Mouse (Mus musculus) C2C12 (cell line): ENCODE measurements at regions not wholly inside any gene's neighbourhood (a gene's known extent, or its start where the extent isn't known, plus 50 kb on each side); places are given as distances from the start of the nearest gene placed in this dataset.

Source experiments
- H3K27me3 ChIP-seq: one replicate; pipeline ENCODE4 v1.6.1; 2011; ENCODE audit not compliant: control insufficient read depth, insufficient read depth, insufficient read length
- H3K36me3 ChIP-seq: one replicate; pipeline ENCODE4 v1.6.1; 2011; ENCODE audit not compliant: control insufficient read depth, insufficient read depth
- H3K4me3 ChIP-seq: one replicate; pipeline ENCODE4 v1.5.1; 2011; ENCODE audit warnings: mild to moderate bottlenecking, control low read depth; ENCODE audit not compliant: poor library complexity, insufficient read depth, severe bottlenecking
- H3K79me2 ChIP-seq: one replicate; pipeline ENCODE4 v1.6.1; 2011; ENCODE audit not compliant: control insufficient read depth, insufficient read depth
- H3K79me3 ChIP-seq: one replicate; pipeline ENCODE4 v1.6.1; 2011; ENCODE audit warnings: low read depth, control low read depth
- H3ac ChIP-seq: one replicate; pipeline ENCODE3; 2011; ENCODE audit warnings: low read depth; ENCODE audit not compliant: control insufficient read depth, insufficient read length
- CEBPB ChIP-seq: IDR thresholded peaks from one replicate; pipeline ENCODE4 v1.6.1; 2011; ENCODE audit warnings: low read depth, mild to moderate bottlenecking, control low read depth, moderate library complexity
- CTCF ChIP-seq: IDR thresholded peaks from one replicate; pipeline ENCODE4 v1.5.1; 2011; ENCODE audit not compliant: control insufficient read depth, insufficient read depth, insufficient read length
- FOSL1 ChIP-seq: IDR thresholded peaks from one replicate; pipeline ENCODE4 v1.8.0; 2011; ENCODE audit warnings: mild to moderate bottlenecking, low read length; ENCODE audit not compliant: poor library complexity, insufficient read depth, severe bottlenecking
- MAX ChIP-seq: IDR thresholded peaks from one replicate; pipeline ENCODE4 v1.6.1; 2011; ENCODE audit warnings: mild to moderate bottlenecking, control low read depth
- MYOD1 ChIP-seq: IDR thresholded peaks from one replicate; pipeline ENCODE4 v1.6.1; 2011; ENCODE audit warnings: low read depth; ENCODE audit not compliant: control insufficient read depth, insufficient read length
- MYOG ChIP-seq: IDR thresholded peaks from one replicate; pipeline ENCODE4 v1.6.1; 2011; ENCODE audit not compliant: control insufficient read depth, insufficient read length; ENCODE audit errors: extremely low read depth
- USF1 ChIP-seq: IDR thresholded peaks from one replicate; pipeline ENCODE4 v1.6.1; 2011; ENCODE audit warnings: low read depth, mild to moderate bottlenecking, control low read depth, moderate library complexity

GRCm38 (mm10) chr16:97252551-97252950 lies 82.0 kb upstream of the Dscam start:
- Histone ChIP-seq H3K79me3 (no peaks in the 10 kb centered on the region), H3K27me3 (no peaks in the 10 kb centered on the region), H3K79me2 (no peaks in the 10 kb centered on the region), H3K4me3 (no peak overlapping the region), H3ac (no peak overlapping the region), H3K36me3 (no peaks in the 10 kb centered on the region)
- TF ChIP-seq MYOG (no peak), CTCF (no peak), CEBPB (no peak), MAX (no peak), USF1 (no peak), FOSL1 (no peak), MYOD1 (no peak)

- Histone ChIP-seq H3K79me3 (no peaks in the 10 kb centered on the region), H3K27me3 (no peaks in the 10 kb centered on the region), H3ac (no peak overlapping the region), H3K36me3 (no peaks in the 10 kb centered on the region), H3K79me2 (no peaks in the 10 kb centered on the region), H3K4me3 (no peak overlapping the region)
- TF ChIP-seq MYOD1 = no peak
- no peak for TF ChIP-seq CEBPB
- no peak for TF ChIP-seq USF1
- TF ChIP-seq MAX = no peak
- no peak for TF ChIP-seq FOSL1
- TF ChIP-seq MYOG = no peak
- TF ChIP-seq CTCF = no peak
Observed at GRCm38 (mm10) chr16:97252997-97253635, 82.6 kb upstream of the Dscam start.

- no peaks in the 10 kb centered on the region for H3K27me3 ChIP-seq
- H3ac ChIP-seq = no peak overlapping the region
- TF ChIP-seq CTCF (no peak), MYOD1 (no peak), MYOG (no peak), MAX (no peak), USF1 (no peak), CEBPB (no peak)
- H3K79me2 ChIP-seq = no peaks in the 10 kb centered on the region
- H3K79me3 ChIP-seq = no peaks in the 10 kb centered on the region
- no peaks in the 10 kb centered on the region for H3K36me3 ChIP-seq
- H3K4me3 ChIP-seq = no peak overlapping the region
Observed at GRCm38 (mm10) chr16:97258821-97259220, 88.3 kb upstream of the Dscam start.

GRCm38 (mm10) chr16:97263451-97263850 lies 92.9 kb upstream of the Dscam start:
- H3K27me3 ChIP-seq = no peaks in the 10 kb centered on the region
- H3K4me3 ChIP-seq = no peak overlapping the region
- H3ac ChIP-seq = no peak overlapping the region
- H3K79me2 ChIP-seq = no peaks in the 10 kb centered on the region
- no peaks in the 10 kb centered on the region for H3K36me3 ChIP-seq
- no peak for TF ChIP-seq CEBPB
- TF ChIP-seq MAX = no peak
- no peak for TF ChIP-seq FOSL1
- TF ChIP-seq MYOD1 = no peak
- TF ChIP-seq USF1 = no peak
- TF ChIP-seq MYOG = no peak
- no peak for TF ChIP-seq CTCF
- H3K79me3 ChIP-seq = no peaks in the 10 kb centered on the region

GRCm38 (mm10) chr16:97270417-97271133 lies 86.0 kb upstream of the Bace2 start:
- no peaks in the 10 kb centered on the region for H3K79me3 ChIP-seq
- H3K79me2 ChIP-seq = no peaks in the 10 kb centered on the region
- TF ChIP-seq MYOG (no peak), FOSL1 (no peak)
- H3K4me3 ChIP-seq = no peak overlapping the region
- no peaks in the 10 kb centered on the region for H3K36me3 ChIP-seq
- H3K27me3 ChIP-seq = no peaks in the 10 kb centered on the region
- H3ac ChIP-seq = no peak overlapping the region

GRCm38 (mm10) chr16:97271264-97271663 lies 85.3 kb upstream of the Bace2 start:
- Histone ChIP-seq H3K79me2 (no peaks in the 10 kb centered on the region), H3ac (no peak overlapping the region), H3K36me3 (no peaks in the 10 kb centered on the region), H3K79me3 (no peaks in the 10 kb centered on the region), H3K27me3 (no peaks in the 10 kb centered on the region), H3K4me3 (no peak overlapping the region)
- no peak for TF ChIP-seq MAX
- TF ChIP-seq CTCF = no peak
- no peak for TF ChIP-seq MYOD1
- TF ChIP-seq USF1 = no peak
- no peak for TF ChIP-seq FOSL1
- no peak for TF ChIP-seq CEBPB
- no peak for TF ChIP-seq MYOG
